Mouse (Mus musculus) bone marrow, adult 2 months (tissue): ENCODE measurements around the gene Rorc.

Experiments
- CTCF ChIP-seq: fragments of 200-500 bp; IDR thresholded peaks from 2 replicates; pipeline ENCODE4 v1.5.1; 2011; ENCODE audit warnings: low read length, control low read depth; ENCODE audit not compliant: control insufficient read depth, insufficient read depth
- POLR2A ChIP-seq: fragments of 200-500 bp; IDR thresholded peaks from 2 replicates; pipeline ENCODE4 v1.6.1; 2011; ENCODE audit warnings: low read depth, mild to moderate bottlenecking, control low read depth, low read length, borderline replicate concordance; ENCODE audit not compliant: control insufficient read depth

DNA sequence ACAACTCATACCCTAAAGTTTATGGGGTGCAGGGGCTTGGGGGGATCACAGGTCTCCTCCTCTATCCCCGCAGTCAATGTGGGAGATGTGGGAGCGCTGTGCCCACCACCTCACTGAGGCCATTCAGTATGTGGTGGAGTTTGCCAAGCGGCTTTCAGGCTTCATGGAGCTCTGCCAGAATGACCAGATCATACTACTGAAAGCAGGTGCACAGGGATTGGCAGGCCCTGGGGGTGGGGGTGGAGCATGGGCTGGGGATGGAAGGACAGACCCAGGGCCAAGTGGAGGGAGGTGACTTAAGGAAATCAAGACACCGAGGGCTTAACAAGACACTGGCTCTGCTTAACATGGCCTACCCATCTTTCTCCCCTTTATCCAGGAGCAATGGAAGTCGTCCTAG is 18.4 kb downstream of the Rorc start:
- TF ChIP-seq CTCF (no peak), POLR2A (no peak)
